Comparison of ENCODE assay signal across 8 mouse cellular contexts in the genomic region with DNA sequence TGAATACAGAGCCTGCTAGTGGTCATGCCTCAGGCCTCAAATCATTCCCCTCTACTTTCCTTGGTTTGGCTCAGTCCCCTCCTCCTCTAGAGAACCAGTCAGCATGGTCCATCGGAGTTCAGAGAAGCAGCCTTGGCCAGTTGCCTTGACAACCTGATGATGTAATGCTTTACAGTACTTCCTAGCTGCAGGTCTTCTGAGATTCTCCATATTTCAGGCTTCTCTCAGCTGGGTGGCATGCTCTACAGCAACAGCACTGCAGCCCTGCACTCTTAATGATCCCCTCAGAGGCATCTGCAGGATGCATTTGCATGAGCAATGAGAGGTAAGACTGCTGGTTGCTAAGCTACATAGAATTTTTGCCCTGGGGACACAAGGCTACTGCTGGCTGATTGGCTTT.
A peak's percentile ranks its signal among the peaks of the same experiment; 100 is the strongest.
DNase-seq lines count a peak whose midpoint lies in the region; ATAC-seq lines count a peak whose summit lies in the region.

No protein-coding gene starts in this region.

- DNase-seq in brain, embryonic 18.5 days (ENCODE audit: low read depth, low spot score) = peak; percentile 62
- DNase-seq in kidney, postnatal 10 days = peak; percentile 11
- peak; percentile 41 for DNase-seq in midbrain, embryonic 10.5 days (ENCODE audit: low spot score)
- no peak for DNase-seq in urinary bladder, adult 18-20 months (ENCODE audit: low spot score in 2 of 2)
- no peak for DNase-seq in heart, adult 11 months
- no peak for DNase-seq in B cell, adult 2 months

- peak; percentile 92 for ATAC-seq in forebrain, embryonic 15.5 days (replicated peaks)
- ATAC-seq in erythroblast, adult 5-6 weeks (replicated peaks; ENCODE audit: low FRiP score, poor library complexity, severe bottlenecking) = no peak

- H3K27ac ChIP-seq in forebrain, embryonic 15.5 days (replicated peaks) = peak overlapping the region; percentile 74
- H3K27ac ChIP-seq in midbrain, embryonic 10.5 days (replicated peaks) = peak overlapping the region; percentile 65

- peaks cover 15% of the 10 kb centered on the region for H3K4me1 ChIP-seq in forebrain, embryonic 15.5 days
- H3K4me1 ChIP-seq in midbrain, embryonic 10.5 days = peaks cover 25% of the 10 kb centered on the region

- no peaks in the 10 kb centered on the region for H3K27me3 ChIP-seq in forebrain, embryonic 15.5 days
- H3K27me3 ChIP-seq in midbrain, embryonic 10.5 days (ENCODE audit: low read depth, poor library complexity, severe bottlenecking) = no peaks in the 10 kb centered on the region

- H3K4me3 ChIP-seq in forebrain, embryonic 15.5 days = no peak overlapping the region
- no peak overlapping the region for H3K4me3 ChIP-seq in midbrain, embryonic 10.5 days

- no peak overlapping the region for H3K4me2 ChIP-seq in forebrain, embryonic 15.5 days (replicated peaks)

- H3K9me3 ChIP-seq in forebrain, embryonic 15.5 days = no peaks in the 10 kb centered on the region
- H3K9me3 ChIP-seq in midbrain, embryonic 10.5 days (replicated peaks) = no peaks in the 10 kb centered on the region

- 4% methylated on average over 1 of the region's 1 CpGs for WGBS in forebrain, embryonic 15.5 days
- 29% methylated on average over 1 of the region's 1 CpGs for WGBS in midbrain, embryonic 10.5 days

- no peaks in the 10 kb centered on the region for H3K36me3 ChIP-seq in forebrain, embryonic 15.5 days
- H3K36me3 ChIP-seq in midbrain, embryonic 10.5 days = no peaks in the 10 kb centered on the region

- H3K9ac ChIP-seq in forebrain, embryonic 15.5 days (replicated peaks) = no peak overlapping the region

Comparison
In these comparisons a context has a peak if more than half of its experiments do, and no peak if none do; other contexts are left out.
1. DNase-seq: peak in brain, embryonic 18.5 days (single experiment), kidney, postnatal 10 days (single experiment) and midbrain, embryonic 10.5 days (single experiment); none in urinary bladder, adult 18-20 months (0 of 2), heart, adult 11 months (single experiment) and B cell, adult 2 months (0 of 2).